Mouse (Mus musculus) liver, adult 2 months (tissue): ENCODE measurements at regions not wholly inside any gene's neighbourhood (a gene's known extent, or its start where the extent isn't known, plus 50 kb on each side); places are given as distances from the start of the nearest gene placed in this dataset.
"Not testable (repeated sequence)": the region's sequence is repeated elsewhere in the genome, so short reads cannot be mapped to it uniquely, and the experiment has no call there.

ENCODE experiments used
- DNase-seq: peaks from one replicate; pipeline ENCODE4 v3.0.0-alpha.2; 2011; ENCODE audit warnings: low read depth, low spot score; ENCODE audit errors: extremely low read depth
- H3K27ac ChIP-seq: fragments of 200-500 bp; replicated peaks from 2 replicates; pipeline ENCODE4 v1.5.1; 2012; ENCODE audit warnings: low read depth, mild to moderate bottlenecking, control low read depth, inconsistent platforms, low read length; ENCODE audit not compliant: insufficient read depth
- H3K27me3 ChIP-seq: fragments of 200-500 bp; 2 replicates; pipeline ENCODE4 v1.6.1; 2012; ENCODE audit warnings: mild to moderate bottlenecking, moderate library complexity, low read length, inconsistent platforms; ENCODE audit not compliant: control insufficient read depth, insufficient read depth
- H3K36me3 ChIP-seq: fragments of 200-500 bp; 2 replicates; pipeline ENCODE4 v1.6.1; 2012; ENCODE audit warnings: low read length, inconsistent platforms; ENCODE audit not compliant: control insufficient read depth, insufficient read depth
- H3K4me1 ChIP-seq: fragments of 200-500 bp; 2 replicates; pipeline ENCODE4 v1.6.1; 2011; ENCODE audit warnings: low read length; ENCODE audit not compliant: control insufficient read depth, insufficient read depth
- H3K4me3 ChIP-seq: fragments of 200-500 bp; 2 replicates; pipeline ENCODE4 v1.5.1; 2011; ENCODE audit warnings: low read depth, mild to moderate bottlenecking, control low read depth, low read length, moderate library complexity; ENCODE audit not compliant: insufficient read depth
- H3K79me2 ChIP-seq: fragments of 200-500 bp; 2 replicates; pipeline ENCODE4 v1.6.1; 2012; ENCODE audit warnings: inconsistent platforms, mild to moderate bottlenecking, low read length, moderate library complexity; ENCODE audit not compliant: control insufficient read depth, insufficient read depth
- H3K9ac ChIP-seq: fragments of 200-500 bp; 2 replicates; pipeline ENCODE4 v1.6.1; 2012; ENCODE audit warnings: low read depth, mild to moderate bottlenecking, control low read depth, inconsistent platforms, low read length
- CTCF ChIP-seq: fragments of 200-500 bp; IDR thresholded peaks from 2 replicates; pipeline ENCODE4 v1.5.1; 2011; ENCODE audit warnings: low read depth, low read length, control low read depth
- POLR2A ChIP-seq: fragments of 200-500 bp; IDR thresholded peaks from 2 replicates; pipeline ENCODE4 v1.6.1; 2011; ENCODE audit warnings: low read length, control low read depth; ENCODE audit not compliant: insufficient read depth; ENCODE audit errors: extremely low read depth
- WGBS: fragments of 180-500 bp; shearing (Covaris S2); methylation state at CpG from one replicate; pipeline ENCODE4 v1.1.7; 2018; 5-methylcytosine and 5-hydroxymethylcytosine counted together

DNA sequence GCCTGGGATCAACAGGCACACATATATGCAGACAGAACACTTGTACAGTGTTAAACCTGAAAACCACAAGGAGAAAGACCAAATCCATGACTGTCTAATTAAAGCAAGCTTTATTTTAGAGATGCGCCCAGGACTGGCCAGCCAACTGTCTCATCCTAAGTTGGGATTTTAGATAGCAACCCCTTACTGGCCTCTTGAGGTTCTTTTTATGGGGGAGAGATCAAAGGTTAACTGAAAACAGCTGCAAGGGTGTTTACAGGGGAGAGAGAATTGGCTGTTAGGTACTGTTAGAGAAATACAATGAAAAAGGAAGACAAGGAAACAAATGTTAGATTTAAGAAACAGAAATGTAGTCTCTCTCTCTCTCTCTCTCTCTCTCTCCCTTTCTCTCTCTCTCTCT, 202.4 kb upstream of the Thpo start:
- no peak for TF ChIP-seq POLR2A
- TF ChIP-seq CTCF: no peak
- Histone ChIP-seq H3K79me2 (no peaks in the 10 kb centered on the region), H3K27ac (no peak overlapping the region), H3K27me3 (no peaks in the 10 kb centered on the region), H3K4me1 (no peaks in the 10 kb centered on the region), H3K4me3 (no peak overlapping the region), H3K36me3 (no peaks in the 10 kb centered on the region), H3K9ac (no peak overlapping the region)
- no peak for DNase-seq
- WGBS: 93% methylated on average over 1 of the region's 1 CpGs

DNA sequence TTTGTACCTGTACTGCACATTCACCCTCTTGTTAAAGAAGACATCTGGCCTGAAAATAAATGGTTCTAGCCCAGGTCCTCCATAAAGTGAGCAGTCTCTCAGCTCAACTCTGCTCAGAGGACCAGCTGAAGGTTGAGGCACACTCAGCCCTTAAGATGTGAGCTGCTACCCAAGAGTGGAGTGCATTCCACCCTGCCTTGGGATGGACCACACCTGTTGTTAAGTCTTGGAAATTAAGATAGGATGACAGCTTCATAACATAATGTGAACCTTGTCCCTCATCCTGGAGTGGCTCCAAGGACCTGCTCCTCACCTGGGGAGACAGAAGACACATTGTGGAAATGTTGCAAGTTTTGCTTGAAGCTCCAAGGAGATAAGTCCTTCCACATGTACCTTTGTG, 200.5 kb upstream of the Thpo start:
- H3K27me3 ChIP-seq, H3K4me3 ChIP-seq, H3K36me3 ChIP-seq, DNase-seq, H3K79me2 ChIP-seq, H3K27ac ChIP-seq, H3K9ac ChIP-seq, H3K4me1 ChIP-seq: not testable (repeated sequence)

DNA sequence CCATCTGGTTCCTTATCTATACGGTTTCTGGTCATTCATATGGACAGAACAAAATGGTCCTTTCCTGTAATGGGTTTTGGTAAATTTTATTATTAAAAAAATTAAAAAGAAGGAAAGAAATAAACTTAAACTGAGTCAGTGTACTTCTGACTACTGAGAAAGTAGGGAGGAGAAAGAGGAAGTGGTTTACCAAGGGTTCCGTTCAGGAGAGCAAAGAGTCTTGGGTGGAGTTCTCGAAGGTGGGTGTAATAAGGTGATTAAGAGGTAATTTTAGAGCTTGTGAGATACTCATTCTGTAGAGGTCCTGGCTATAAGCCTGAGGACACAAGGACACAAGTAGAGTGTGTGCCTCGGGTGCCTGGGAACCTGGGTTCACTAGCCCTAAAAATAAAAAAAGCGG, 195.7 kb upstream of the Thpo start:
- H3K4me1 ChIP-seq, H3K79me2 ChIP-seq, H3K4me3 ChIP-seq, DNase-seq, H3K36me3 ChIP-seq, H3K27me3 ChIP-seq, H3K27ac ChIP-seq, H3K9ac ChIP-seq: not testable (repeated sequence)
- 74% methylated on average over 5 of the region's 5 CpGs for WGBS

DNA sequence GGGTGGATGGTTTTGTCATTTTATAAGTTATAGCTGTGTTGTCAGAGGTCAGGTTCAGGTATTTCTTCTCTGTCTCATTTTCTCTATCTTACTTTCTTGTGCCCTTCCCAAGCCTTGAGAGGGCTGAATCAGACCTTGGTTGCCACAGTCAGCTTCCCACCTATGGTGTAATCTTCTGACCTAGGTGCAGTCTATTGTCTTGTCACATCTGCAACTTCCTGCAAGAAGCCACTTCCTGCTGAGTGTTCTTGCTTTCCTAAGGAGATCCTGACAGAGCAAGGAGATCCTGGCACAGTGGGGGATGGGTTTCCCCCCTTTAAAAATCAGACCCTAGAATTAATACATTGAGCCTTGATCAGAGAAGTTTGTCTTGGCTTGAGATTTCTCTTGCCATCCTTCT, 191.5 kb upstream of the Thpo start:
- not testable (repeated sequence) for DNase-seq, H3K27me3 ChIP-seq, H3K27ac ChIP-seq, H3K4me3 ChIP-seq, H3K36me3 ChIP-seq, H3K79me2 ChIP-seq, H3K4me1 ChIP-seq, H3K9ac ChIP-seq

DNA sequence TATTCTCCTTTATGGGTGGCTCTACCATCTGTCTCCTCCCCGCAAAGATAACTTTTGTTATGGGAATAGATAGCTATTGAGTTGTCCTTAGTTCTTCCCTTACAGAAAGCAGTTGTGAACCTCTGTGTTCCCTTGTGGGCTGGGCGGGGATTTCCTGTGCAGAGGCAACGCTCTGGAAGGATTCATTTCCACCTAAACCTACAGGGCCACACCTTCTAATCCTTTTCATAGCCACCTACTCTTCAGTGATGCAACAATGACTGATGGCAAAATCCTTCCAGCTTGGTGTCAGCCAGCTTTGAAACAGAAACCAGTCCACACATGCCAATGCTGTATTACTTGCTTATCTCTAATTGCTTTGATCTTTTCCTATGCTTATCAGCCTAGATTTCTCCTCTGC, 176.6 kb upstream of the Thpo start:
- not testable (repeated sequence) for H3K4me3 ChIP-seq, H3K4me1 ChIP-seq, H3K27me3 ChIP-seq, DNase-seq, H3K79me2 ChIP-seq, H3K9ac ChIP-seq, H3K36me3 ChIP-seq, H3K27ac ChIP-seq
- WGBS: 79% methylated on average over 3 of the region's 3 CpGs

DNA sequence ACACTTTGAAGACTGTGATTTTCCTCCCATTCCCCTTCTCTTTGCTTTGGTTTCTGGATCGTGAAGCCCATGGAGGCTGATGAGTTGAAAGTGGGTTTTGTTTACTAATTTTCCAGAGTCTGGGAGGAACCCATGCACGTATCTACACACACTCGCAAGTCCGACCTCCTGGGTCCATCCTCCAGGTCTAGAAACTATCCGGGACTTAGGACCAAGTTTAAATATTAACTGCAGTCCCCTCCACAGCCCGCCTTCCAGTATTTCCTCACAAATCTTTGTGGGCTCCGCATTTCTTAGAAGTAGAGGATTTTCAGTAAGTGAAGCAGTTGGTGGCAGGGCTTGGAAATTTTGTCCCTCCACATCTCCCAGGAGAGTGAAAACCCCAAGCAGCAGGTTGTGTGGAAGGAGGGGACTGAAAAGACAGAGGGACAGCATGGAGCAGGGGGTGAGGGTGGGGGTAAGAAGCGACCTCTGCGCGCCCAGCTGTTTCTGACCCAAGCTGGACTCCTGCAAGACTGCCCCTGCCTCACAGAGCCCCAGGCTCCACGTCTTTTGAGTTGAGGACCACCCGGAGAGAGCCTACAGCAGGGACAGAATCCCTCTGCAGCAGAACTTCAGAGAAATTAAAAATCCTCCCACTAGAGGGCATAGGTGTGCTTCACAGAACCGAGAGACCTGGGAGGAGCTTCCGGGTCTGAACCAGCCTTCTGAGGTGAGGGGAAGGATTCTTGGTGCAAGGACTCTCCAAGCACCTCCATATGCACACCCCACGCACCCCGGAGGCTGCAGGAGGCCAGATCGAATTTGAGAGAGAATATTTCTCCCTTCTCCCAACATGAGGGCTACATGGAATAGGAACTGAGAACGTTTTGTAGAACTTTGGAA, 174.4 kb upstream of the Thpo start:
- not testable (repeated sequence) for H3K27ac ChIP-seq, H3K4me1 ChIP-seq, H3K79me2 ChIP-seq, H3K36me3 ChIP-seq, H3K27me3 ChIP-seq
- peak; percentile 48 for DNase-seq
- 0 out of 2 replicates have a peak, but pooled peaks have one; percentile 1 for TF ChIP-seq CTCF
- Histone ChIP-seq H3K9ac (peak overlapping the region; percentile 60), H3K4me3 (peak overlapping the region; percentile 60)
- 16% methylated on average over 18 of the region's 18 CpGs for WGBS
